Mouse (Mus musculus): ENCODE measurements around the gene AU021092. TPM values are rescaled to one million over a fixed set of nuclear protein-coding genes. Genes with fewer than 3 reads are reported as not detected.

Gene AU021092
- total RNA-seq, 2 experiments from 2014 or later: 12.1 to 13.6 TPM

DNA sequence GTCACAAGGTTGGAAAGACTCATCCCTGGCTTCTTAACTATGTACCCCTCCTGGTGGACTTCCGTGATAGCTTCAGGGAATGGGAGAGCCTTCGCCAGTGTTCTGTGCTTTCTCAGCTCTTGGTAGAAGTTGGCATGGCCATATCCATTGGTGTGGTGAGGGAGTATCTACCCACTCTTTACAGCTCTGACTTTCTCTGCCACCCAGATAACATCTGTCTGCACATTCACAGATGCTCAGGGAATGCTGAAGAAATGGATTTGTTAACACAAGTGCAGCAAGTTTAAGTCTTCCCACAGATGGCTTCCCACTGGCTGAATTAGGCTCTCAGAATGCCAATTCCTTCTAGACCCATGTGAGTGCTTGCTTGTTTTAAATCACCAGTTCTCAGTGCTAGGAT lies 8.0 kb downstream of the AU021092 start:
- no peak for DNase-seq (ENCODE audit: low spot score in 2 of 2)

DNA sequence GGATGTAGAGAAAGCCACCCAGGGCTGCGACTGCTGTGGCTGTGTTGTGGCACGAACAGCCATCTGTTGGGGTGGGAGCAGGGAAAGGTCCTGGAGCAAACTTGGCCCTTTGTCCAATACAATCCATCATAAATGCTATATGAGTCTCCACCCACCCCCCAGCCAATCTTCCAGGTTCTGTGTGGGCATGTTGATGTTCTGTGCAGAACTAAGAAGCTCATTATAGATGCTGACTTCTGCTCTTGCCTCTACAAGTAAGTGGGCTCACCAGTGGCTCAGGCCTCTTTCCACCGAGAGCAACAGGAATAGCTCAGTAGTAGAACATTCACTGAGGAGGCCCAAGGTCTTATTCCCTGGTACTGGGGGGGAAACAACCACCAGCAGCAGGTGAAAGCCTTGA lies 9.9 kb downstream of the AU021092 start:
- DNase-seq (ENCODE audit: low spot score in 2 of 2): no peak

DNA sequence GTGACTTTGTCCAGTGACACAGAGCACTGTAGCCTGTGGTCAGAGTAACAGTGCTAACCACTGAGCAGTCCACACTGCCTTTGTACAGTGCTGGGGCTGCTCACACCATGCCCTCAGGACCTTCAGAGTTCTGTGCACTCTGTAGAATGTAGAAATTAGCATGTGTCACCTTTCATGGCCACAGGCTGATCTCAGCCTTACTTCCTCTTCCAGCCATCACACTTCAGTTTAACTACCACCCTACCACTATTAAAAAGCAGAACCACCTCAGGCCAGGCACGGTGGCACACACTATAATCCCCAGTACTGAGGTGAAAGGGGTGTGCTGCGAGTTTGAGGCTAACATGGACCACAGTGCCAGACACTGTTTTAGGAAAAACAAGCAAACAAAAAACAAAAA lies 11.7 kb downstream of the AU021092 start:
- no peak for DNase-seq (ENCODE audit: low spot score in 2 of 2)

DNA sequence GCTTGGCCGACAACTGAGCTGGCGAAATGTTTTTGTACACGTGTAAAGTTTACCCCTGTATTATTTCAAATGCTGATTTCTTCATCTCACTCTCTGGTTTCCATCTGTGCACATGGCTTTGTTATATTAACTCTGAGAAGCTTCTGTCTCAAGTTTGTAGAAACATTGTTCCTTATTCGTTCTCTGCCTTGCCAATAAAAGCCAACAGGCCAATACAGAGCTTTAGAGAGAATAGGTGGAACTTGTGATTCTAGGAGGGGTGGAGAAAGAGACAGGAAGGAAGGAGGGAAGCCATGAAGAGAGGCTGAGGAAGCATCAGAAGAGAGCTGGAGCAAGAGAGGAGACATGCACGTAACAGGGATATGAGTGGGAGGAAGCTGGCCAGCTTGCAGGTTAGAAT lies 16.0 kb downstream of the AU021092 start:
- no peak for DNase-seq (ENCODE audit: low spot score in 2 of 2)

DNA sequence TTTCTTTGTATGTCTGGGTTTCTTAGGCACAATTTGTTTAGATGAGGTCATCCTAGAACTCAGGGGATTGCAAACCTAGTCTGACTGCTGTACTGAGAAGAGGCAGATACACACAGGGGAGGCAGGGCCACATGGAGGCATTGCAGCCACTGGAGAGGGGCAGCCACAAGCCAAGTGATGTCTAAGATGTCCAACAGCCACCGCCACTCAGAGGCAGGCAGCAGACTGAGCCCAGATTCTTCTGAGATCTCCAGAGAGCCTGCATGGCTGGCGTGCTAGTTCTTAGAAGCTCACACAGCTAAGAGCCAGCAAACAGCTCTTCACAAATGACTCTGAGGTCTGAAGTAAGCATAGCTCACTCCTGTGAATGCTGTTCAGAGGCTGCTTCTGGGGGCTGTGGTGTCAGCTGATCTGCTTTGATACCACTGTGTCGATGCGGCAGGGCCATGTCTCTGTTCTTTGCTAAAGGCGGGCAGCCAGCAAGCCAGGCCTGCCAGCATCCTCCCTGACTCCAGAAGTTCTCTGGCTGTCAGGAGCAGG lies 16.6 kb downstream of the AU021092 start:
- DNase-seq (ENCODE audit: low spot score in 2 of 2): no peak

DNA sequence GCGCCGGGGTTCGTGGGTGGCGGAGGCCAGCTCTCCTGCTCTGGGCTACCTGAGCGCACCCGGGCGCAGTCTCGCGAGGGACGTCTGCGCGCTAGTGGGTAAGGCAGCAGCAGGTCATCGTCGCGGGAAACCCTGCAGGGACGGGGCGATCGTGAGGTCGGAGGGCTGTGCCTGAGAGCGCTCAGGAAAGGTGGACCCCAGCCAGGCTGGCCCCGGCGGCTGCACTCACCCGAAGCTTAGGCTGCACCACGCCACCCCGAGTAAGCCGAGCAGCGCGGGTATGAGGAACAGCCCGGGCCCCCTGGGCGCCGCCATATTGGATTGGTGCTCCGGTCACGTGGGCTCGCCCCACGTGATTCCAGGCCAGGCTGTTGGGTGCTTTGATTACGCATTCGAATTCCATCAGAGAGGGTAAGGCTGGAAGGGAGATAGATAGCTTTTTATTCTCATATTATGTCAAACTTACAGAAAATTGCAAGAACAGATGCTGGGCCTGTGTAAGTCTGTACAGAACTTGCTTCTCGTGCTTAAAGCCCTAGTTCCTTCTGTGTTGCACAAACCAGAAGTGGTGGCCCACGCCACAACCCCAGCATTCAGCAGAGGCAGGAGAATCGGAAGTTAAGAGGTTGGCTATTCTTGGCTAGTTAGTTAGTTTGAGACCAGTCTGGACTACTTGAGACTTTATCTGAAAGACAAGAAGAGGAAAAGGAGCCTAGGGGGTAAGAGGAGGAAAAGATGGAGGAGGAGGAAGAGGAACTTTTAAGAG lies 18.2 kb downstream of the AU021092 start, which contains the start of gene Nagpa:
Gene Nagpa (minus strand): TSS at position 345 of the 766 bp plus-strand sequence.
- DNase-seq (ENCODE audit: low spot score in 2 of 2): peak; percentile 78 to 81

DNA sequence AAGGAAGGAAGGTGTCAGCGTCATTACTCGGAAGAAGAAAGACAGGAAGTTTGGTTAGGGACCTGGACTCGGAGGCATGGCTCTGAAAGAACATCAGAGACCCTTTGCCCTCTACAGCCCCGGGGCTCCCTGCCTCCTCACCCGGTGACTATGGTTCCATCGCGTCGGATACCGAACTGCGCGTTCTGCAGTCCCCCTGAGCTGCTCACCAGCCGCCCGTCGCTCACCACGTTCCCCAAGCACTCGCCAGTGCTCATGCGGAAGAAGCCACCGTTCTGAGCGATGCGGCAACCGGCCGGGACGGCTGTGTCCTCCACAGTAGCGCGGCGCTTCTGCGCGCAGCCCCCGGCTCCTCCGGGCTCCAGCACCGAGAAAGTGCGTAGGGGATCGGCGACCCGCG lies 18.9 kb downstream of the AU021092 start:
- DNase-seq (ENCODE audit: low spot score in 2 of 2): peak in 1 of 2 experiments; percentile 23

DNA sequence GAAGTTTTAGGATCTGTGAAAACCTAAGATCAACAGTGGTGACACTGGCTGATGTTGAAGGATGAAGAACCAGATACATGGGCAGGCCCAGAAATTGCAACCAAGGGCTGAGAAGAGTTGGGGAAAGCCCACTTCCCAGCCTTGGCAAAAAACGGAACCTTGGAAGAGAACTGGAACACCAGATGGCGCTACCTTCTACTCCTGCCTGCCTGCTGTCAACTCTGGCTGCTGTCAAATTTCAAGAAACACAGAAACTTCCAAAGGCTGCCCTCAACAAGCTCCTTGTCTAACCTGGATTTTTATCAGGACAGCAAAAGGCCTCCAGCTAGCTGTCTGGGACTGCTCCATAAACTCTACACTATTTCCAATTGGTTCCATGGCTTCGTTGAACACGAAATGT lies 19.4 kb downstream of the AU021092 start:
- peak; percentile 51 to 65 for DNase-seq (ENCODE audit: low spot score in 2 of 2)

DNA sequence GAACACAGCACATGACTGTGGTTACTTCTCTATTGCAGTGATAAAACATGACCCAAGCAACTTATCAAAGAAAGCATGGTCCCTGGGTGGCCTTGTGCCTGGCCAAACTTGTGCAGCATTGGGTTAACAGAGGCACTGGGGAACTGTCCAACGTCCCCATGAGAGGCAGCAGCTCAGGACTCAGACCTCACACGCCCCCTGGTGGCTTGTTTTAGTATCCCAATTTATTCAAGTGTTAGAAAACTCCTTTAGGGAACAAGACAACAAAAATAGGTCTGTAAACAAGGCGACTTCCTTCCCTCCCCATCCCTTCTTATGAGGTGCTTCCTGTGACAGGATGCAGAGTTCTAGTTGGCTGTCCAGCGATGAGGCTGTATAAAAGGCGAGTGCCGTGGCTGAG lies 27.0 kb downstream of the AU021092 start:
- peak; percentile 59 to 66 for DNase-seq (ENCODE audit: low spot score in 2 of 2)

DNA sequence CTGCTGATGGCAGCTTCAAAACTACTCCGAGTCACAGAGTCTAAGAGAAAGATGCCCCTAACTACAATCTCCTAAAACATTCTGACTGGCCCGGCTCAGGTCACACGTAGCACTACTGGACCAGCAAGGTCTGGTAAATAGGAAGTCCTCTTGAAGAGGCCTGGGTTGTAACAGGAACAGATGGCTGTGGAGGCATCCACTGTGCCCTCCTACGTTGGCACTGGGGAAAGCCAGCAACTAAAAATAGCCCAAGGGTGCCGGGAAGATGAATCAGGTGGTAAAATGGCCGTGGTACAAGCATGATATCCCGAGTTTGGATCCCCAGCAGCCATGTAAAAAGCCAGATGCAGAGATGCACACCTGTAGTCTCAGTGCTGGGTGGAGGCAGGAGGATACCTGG lies 35.9 kb downstream of the AU021092 start:
- no peak for DNase-seq (ENCODE audit: low spot score in 2 of 2)

DNA sequence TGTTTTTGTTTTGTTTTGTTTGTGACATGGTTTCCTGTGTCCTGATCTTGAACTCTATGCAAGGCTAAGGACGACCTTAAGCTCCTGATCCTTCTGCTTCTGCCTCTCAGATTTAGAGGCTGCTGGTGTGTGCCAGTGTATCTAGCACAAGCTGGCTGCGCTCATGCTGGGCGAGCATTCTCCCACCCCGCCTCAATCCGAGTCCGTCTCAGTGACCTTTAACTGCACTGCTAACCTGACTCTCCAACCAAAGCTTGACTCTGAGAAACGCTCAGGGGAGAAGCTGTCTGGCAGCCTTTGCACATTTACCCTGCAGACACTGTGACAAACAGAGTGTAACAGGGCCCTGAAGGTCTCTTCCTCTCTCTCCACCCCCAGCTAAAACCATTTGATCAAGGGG lies 36.4 kb downstream of the AU021092 start:
- no peak for DNase-seq (ENCODE audit: low spot score in 2 of 2)

DNA sequence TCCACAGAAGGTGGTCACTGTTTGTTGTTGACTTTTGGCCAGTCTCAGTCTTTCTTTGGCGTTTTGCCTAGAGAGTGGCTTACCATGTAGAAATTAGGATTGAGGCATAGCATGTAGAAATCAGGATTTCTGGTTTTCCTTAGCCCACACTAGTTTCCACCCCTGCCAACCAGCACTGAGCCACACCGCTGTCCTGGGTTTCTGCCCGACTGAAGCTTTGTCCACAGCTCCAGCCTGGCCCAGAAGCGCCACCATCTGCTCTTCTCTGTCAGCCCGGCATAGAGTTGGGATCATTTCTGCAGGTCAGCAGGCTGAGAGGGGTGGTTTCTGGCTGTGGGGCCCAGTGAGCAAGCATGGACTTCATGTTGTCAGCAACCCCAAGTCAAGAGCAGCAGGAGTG lies 37.1 kb downstream of the AU021092 start:
- no peak for DNase-seq (ENCODE audit: low spot score in 2 of 2)

DNA sequence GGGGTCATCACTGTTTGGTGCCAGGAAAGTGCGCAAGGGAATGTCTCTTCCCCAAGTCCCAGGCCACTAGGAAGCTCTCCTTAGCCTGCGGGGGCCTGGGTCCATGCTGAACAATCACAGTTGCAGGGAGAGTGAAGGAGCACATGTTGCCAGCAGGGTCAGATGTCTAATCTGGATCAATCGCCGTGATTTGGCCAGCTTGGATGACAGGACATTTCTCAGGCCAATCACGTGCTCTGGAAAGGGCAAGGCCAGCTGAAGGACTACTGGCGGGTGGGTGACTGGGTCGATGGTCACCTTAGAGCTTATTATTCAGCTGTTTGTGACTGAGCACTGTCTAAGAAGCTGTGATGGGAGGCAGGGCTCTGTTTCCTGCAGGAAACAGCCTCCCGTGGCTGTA lies 38.0 kb downstream of the AU021092 start:
- DNase-seq (ENCODE audit: low spot score in 2 of 2): no peak

DNA sequence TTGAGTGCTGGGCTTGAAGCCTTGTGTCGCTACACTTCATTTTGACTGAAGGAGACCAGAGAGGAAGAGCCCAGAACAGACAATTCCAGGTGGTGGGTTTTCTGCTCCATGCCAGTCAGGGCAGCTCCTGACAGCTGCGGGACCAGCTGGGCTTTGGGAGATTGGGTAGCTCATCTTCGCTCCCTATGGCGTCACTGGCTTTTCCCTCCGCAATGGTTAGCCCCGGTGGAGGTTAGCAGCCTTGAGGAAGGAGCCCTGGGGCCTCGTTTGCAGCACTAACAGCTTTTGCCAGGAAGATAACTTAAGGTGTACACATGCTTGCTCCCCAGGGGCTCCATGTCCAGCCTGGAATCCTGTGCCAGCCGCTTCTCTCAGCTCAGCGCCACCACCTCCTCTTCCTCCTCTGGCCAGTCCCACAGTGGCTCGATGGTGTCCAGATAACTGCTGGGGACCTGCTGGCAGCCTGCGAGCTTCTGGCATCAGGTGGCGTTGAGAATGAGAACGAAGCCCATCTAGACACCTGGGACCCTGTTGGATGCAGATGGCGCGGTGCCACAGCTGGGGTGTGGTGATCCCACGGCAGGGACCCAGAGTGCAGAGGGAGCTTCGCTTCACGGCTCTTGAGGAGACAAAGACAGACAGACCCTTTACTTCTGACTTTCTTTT lies 38.7 kb downstream of the AU021092 start:
- DNase-seq (ENCODE audit: low spot score in 2 of 2): no peak

DNA sequence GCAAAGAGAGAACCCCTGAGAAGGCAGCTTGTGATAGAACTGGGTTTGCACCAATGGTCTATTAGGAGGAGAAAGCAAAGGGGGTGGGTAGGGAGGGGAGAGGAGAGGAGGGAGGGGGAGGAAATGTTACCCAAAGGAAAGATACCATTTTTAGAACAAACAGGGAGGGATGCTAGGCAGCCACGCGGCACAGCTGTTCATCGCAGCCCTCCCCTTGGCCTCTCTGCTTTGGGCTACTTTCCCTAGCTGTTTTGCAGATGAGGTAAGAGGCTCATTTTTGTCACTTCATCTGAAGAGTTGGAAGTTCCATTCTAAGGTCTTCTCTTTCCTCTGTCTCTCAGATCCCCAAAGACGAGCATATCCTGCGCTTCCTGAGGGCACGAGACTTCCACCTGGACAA lies 49.5 kb downstream of the AU021092 start:
- DNase-seq (ENCODE audit: low spot score in 2 of 2): no peak

DNA sequence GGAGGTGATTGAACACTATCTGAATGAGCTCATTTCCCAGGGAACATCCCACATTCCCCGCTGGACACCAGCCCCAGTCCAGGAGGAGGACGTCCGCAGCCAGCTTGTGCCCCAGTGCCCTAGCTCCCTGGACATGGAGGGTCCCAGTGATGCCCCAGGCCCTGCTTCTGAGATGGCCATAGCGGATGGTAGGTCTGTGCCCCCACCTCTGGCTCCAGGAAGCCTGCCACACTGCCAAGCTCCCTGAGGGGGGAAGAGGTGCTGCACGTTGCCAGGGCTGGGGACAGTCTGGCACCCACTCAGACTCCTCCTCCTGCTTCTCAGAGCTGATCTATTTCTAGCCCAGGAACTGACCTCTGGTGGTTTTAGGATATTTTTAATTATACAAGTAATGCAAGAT lies 53.3 kb downstream of the AU021092 start:
- DNase-seq (ENCODE audit: low spot score in 2 of 2): no peak

DNA sequence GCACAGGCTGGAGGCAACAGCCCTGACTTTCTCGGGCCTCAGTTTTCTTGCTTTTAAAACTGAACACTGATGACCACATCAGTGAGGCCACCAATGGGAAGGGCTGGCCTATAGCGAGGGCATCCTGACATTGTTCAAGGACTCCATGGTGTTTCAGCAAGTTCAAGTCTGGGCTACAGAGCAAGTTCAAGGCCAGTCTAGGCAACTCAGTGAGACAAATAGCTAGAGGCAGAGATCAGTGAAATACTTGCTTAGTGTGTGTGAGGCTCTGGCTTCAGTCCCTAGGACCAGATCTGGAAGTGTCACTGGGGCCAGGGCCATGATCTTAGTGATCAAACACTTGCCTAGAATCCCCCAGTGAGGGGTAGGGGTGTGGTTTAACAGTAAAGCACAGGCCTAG lies 54.1 kb downstream of the AU021092 start:
- DNase-seq (ENCODE audit: low spot score in 2 of 2): no peak

DNA sequence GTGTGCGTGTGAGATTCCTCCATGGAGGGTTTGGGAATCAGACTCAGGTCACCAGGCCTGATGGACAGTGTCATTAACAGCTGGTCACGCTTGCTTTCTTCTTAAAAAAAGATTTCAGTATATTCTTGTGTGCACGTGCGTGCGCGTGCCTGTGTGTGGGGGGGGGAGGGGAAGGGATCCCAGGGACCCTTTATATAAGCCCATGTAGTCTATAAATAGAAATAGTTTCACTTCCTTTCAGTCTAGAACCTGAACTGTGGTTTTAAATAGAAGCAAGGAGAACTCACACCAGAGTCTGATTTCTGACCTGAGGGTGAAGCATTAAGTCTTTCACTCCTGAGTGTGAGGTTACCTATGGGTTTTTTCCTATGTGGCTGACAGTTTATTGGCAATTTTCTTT lies 57.8 kb downstream of the AU021092 start:
- DNase-seq (ENCODE audit: low spot score in 2 of 2): no peak

Data from layer of hippocampus, postnatal 10 days (tissue).